Mouse (Mus musculus): ENCODE results near the gene Aimp1. TPM values are rescaled to one million over a fixed set of nuclear protein-coding genes. Genes with fewer than 3 reads are reported as not detected.

Gene Aimp1
- polyA plus RNA-seq, 1 experiment from 2014 or later = 87.1 TPM

- no peaks in the 10 kb centered on the region for H3K9me3 ChIP-seq (ENCODE audit: control insufficient read depth, low read length)
- H3K9ac ChIP-seq (ENCODE audit: low read length) = no peak overlapping the region
- DNase-seq (ENCODE audit: low spot score) = no peak
- H3K4me3 ChIP-seq (ENCODE audit: low read depth, low read length) = no peak overlapping the region
- no peaks in the 10 kb centered on the region for H3K36me3 ChIP-seq (ENCODE audit: control insufficient read depth, insufficient read depth, low read length)
- 65% methylated on average over 2 of the region's 2 CpGs for WGBS
- no peak for ATAC-seq (replicated peaks; ENCODE audit: low FRiP score)
- no peaks in the 10 kb centered on the region for H3K27me3 ChIP-seq (ENCODE audit: control insufficient read depth, insufficient read depth, low read length)
- no peak overlapping the region for H3K27ac ChIP-seq (ENCODE audit: low read depth, low read length)
- no peaks in the 10 kb centered on the region for H3K4me1 ChIP-seq (replicated peaks; ENCODE audit: control insufficient read depth, insufficient read depth, low read length)
- no peak overlapping the region for H3K4me2 ChIP-seq (ENCODE audit: low read depth, low read length, severe bottlenecking)
These were observed 50.9 kb downstream of the Aimp1 start for GRCm38 (mm10) chr3:132633261-132633660.

DNA sequence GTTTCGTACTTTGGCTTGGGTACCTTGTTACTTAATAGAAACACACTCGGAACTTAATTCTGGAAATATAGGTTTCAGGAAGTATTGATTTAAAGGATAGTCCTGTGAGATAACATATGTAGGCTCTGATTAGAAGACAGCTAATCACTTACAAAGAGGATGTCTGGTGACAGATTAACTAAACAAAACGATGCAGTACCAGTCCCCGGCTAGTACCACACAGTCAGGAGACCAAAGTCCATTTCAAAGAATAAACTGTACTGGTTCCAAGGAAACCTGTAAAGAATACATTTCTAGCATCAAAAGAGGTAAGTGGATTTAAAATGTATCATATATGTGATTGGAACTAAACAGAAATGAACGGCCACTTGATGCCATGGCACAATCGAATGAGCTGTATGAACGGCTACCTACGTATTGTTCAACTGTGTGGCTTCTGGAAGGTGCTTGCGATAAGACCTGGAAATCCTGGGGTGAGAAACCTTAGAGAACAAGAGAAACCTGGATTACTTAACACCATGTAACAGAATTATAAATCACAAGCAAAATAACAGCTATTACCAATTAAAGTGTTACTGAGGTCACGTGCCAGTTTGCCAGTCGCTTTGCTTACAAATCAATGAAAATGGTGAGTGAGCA, 54.5 kb downstream of the Aimp1 start, which contains the start of gene Gimd1:
Gene Gimd1, plus strand, starts transcription at position 220 of the 639 bp plus-strand sequence.
- Histone ChIP-seq H3K36me3 (ENCODE audit: control insufficient read depth, insufficient read depth, low read length) (no peaks in the 10 kb centered on the region), H3K27ac (ENCODE audit: low read depth, low read length) (no peak within 1 kb of the TSS), H3K27me3 (ENCODE audit: control insufficient read depth, insufficient read depth, low read length) (no peaks in the 10 kb centered on the region), H3K9me3 (ENCODE audit: control insufficient read depth, low read length) (no peaks in the 10 kb centered on the region), H3K4me1 (replicated peaks; ENCODE audit: control insufficient read depth, insufficient read depth, low read length) (no peaks in the 10 kb centered on the region), H3K4me2 (ENCODE audit: low read depth, low read length, severe bottlenecking) (no peak within 1 kb of the TSS), H3K4me3 (ENCODE audit: low read depth, low read length) (no peak within 1 kb of the TSS), H3K9ac (ENCODE audit: low read length) (no peak within 1 kb of the TSS)
- ATAC-seq (replicated peaks; ENCODE audit: low FRiP score) (no peak), DNase-seq (ENCODE audit: low spot score) (no peak)
- 93% methylated on average over 11 of the region's 11 CpGs for WGBS

- H3K9ac ChIP-seq (ENCODE audit: low read length) = no peak overlapping the region
- no peaks in the 10 kb centered on the region for H3K9me3 ChIP-seq (ENCODE audit: control insufficient read depth, low read length)
- H3K36me3 ChIP-seq (ENCODE audit: control insufficient read depth, insufficient read depth, low read length) = no peaks in the 10 kb centered on the region
- no peak overlapping the region for H3K4me3 ChIP-seq (ENCODE audit: low read depth, low read length)
- no peaks in the 10 kb centered on the region for H3K4me1 ChIP-seq (replicated peaks; ENCODE audit: control insufficient read depth, insufficient read depth, low read length)
- WGBS = 56% methylated on average over 8 of the region's 8 CpGs
- H3K27ac ChIP-seq (ENCODE audit: low read depth, low read length) = no peak overlapping the region
- ATAC-seq (replicated peaks; ENCODE audit: low FRiP score) = no peak
- H3K4me2 ChIP-seq (ENCODE audit: low read depth, low read length, severe bottlenecking) = no peak overlapping the region
- DNase-seq (ENCODE audit: low spot score) = no peak
- no peaks in the 10 kb centered on the region for H3K27me3 ChIP-seq (ENCODE audit: control insufficient read depth, insufficient read depth, low read length)
These were observed 55.4 kb downstream of the Aimp1 start for GRCm38 (mm10) chr3:132628741-132629140.

Other genes with a start within 250 kb of the Aimp1 start
- gene Gimd1, start 54.5 kb downstream of the Aimp1 start, polyA plus RNA-seq (2014; fragmentation: Nextera tagmentation; extraction: Ambion mirVana) = not detected in 2 replicates
- 22.7 and 25.5 TPM in 2 replicates for gene Tbck, start 226 bp downstream of the Aimp1 start, polyA plus RNA-seq (2014; fragmentation: Nextera tagmentation; extraction: Ambion mirVana)